Mouse (Mus musculus) bone marrow macrophage, adult 2 months (primary cell): ENCODE results near the gene Kif5c. TPM values are rescaled to one million over a fixed set of nuclear protein-coding genes. Genes with fewer than 3 reads are reported as not detected.

Experiments
- H3K27ac ChIP-seq: 2 replicates; pipeline ENCODE4 v1.5.1; 2012; ENCODE audit warnings: low read depth, low read length; ENCODE audit not compliant: insufficient read depth
- H3K4me1 ChIP-seq: 2 replicates; pipeline ENCODE4 v1.6.1; 2012; ENCODE audit warnings: low read length; ENCODE audit not compliant: control insufficient read depth, insufficient read depth
- H3K4me3 ChIP-seq: 2 replicates; pipeline ENCODE4 v1.5.1; 2012; ENCODE audit warnings: mild to moderate bottlenecking, low read length, moderate library complexity; ENCODE audit not compliant: insufficient read depth
- CTCF ChIP-seq: IDR thresholded peaks from 2 replicates; pipeline ENCODE4 v1.5.1; 2012; ENCODE audit warnings: low read depth, mild to moderate bottlenecking, low read length, moderate library complexity
- POLR2A ChIP-seq: IDR thresholded peaks from 2 replicates; pipeline ENCODE4 v1.6.1; 2012; ENCODE audit warnings: mild to moderate bottlenecking, low read depth, low read length, borderline replicate concordance
- polyA plus RNA-seq: library from polyadenylated mRNA; stranded (reverse); fragments of >200 nt; gene quantifications from 2 replicates; pipeline ENCODE4 v1.2.4, GENCODE M21; 2012; ENCODE audit not compliant: missing spikeins, insufficient read depth, insufficient read length

Gene Kif5c
- polyA plus RNA-seq, 1 experiment: 7.3 TPM

DNA sequence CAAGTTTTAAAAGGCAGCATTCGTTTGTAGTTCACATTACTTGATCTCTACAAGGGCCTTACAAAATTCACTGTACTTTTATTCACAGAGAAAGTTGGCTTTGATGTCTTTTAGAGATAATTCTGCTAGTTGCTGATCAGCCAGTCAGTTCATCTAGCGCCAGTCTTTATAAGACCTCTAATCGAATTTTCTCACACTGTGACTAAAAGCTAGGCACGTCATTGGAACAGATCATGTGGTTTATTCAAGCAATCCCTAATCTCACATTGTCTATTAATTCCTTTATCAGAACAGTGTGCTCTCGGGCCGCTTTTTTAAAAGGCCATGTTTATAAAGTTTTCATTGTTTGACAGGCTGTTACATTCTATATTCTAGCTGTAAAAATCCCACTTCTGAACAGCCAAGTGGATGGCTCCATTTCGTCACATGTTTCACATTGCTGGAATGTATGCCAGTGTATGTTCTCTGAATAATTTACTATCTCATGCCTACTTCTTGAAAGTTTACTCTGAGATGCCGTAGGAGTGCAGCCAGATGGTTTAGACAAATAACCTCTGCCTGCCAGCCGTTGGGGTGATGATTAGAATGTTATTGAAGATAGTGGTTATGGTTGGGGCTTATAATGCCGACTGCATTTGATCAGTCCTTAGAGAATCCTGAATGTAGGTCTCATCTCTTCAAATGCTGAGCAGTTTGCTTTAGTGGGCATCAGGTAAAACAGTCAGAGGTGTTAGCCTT, 154.3 kb downstream of the Kif5c start:
- no peak for TF ChIP-seq POLR2A
- no peak for TF ChIP-seq CTCF
- Histone ChIP-seq H3K4me3 (no peak overlapping the region), H3K4me1 (peaks cover 10% of the 10 kb centered on the region), H3K27ac (no peak overlapping the region)

DNA sequence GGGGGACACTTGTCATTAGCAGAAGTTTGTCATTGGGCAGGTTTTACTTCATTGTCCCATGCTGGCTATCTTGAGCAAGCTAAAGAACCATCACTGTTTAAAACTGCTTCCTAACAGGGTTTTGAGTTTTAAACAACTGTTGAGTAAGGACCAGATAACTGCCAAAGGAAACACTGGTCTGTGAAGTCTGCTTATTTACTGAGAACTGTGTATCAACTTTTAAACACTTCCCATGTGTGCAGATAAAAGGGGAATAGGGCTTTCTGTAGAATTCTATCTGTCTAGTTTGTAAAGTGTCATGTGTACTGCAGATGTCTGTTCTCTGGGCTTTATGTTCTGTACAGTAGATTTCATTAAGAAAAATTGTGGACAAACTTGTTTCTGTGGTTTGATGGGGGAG, 155.1 kb downstream of the Kif5c start:
- Histone ChIP-seq H3K4me1 (peaks cover 10% of the 10 kb centered on the region), H3K4me3 (no peak overlapping the region), H3K27ac (no peak overlapping the region)
- TF ChIP-seq POLR2A (no peak), CTCF (no peak)

DNA sequence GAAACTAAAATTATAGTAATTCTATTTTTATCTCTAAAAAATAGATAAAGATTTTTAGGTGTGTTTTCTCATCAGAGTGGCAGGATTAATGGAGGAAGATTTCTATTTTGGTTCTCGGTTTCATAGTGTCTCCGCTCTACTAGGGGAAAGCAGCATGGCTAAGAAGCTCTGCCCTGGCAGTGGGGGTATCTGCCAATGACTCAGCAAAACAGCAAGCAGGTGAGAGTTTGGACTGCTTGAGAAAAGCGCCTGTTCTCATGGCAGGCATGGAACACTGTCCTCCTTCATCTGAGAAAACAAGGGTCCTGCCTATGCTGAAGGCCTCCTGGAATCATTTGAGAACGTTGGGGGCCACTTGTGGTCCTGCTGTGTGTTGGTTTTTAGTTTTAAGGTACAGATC, 156.1 kb downstream of the Kif5c start:
- no peak for TF ChIP-seq CTCF
- no peak for TF ChIP-seq POLR2A
- Histone ChIP-seq H3K4me1 (peaks cover 6% of the 10 kb centered on the region), H3K27ac (no peak overlapping the region)

DNA sequence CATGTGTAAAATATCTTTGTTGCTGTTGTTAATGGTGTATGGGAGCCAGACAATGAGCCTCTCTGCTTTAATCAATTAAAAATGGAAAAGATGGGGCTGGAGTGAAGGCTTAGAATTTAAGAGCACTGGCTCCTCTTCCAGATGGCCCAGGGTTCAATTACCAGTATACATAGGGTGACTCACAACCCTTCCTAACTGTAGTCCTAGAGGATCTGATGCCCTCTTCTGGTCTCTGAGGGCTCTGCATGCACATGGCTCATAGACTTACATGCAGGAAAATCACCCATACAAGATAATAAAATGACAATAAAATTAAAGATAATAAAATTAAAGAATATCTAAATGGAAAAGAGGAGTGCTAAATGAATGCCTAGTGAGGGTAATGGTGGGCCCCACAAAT, 156.6 kb downstream of the Kif5c start:
- Histone ChIP-seq H3K4me1 (peaks cover 4% of the 10 kb centered on the region), H3K4me3 (no peak overlapping the region), H3K27ac (no peak overlapping the region)
- no peak for TF ChIP-seq POLR2A
- TF ChIP-seq CTCF: no peak

More for the DNA sequence above, 156.1 kb downstream of the Kif5c start:
- H3K4me3 ChIP-seq: no peak overlapping the region

DNA sequence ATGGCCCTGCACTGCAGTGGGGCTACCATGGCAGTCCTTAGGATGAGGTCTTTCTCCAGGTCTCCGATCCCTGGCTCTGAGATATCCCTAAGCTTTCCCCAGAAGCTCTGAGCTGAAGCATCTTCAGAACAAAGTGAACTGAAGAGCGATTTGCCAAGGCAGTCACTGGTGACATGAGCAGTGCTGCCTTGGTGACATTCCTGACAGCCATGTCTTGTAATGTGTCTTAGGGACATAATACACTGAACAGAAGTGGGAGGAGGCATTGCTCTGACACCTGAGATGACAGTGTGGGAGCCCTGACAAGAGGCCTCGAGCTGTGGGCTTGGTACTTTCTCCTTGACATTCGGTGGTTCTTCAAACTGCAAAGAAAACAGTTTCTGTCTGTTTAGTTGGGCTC, 157.3 kb downstream of the Kif5c start:
- Histone ChIP-seq H3K27ac (no peak overlapping the region), H3K4me3 (no peak overlapping the region), H3K4me1 (peaks cover 3% of the 10 kb centered on the region; the same call in 1 of the 2 replicates)
- TF ChIP-seq POLR2A: no peak
- no peak for TF ChIP-seq CTCF

DNA sequence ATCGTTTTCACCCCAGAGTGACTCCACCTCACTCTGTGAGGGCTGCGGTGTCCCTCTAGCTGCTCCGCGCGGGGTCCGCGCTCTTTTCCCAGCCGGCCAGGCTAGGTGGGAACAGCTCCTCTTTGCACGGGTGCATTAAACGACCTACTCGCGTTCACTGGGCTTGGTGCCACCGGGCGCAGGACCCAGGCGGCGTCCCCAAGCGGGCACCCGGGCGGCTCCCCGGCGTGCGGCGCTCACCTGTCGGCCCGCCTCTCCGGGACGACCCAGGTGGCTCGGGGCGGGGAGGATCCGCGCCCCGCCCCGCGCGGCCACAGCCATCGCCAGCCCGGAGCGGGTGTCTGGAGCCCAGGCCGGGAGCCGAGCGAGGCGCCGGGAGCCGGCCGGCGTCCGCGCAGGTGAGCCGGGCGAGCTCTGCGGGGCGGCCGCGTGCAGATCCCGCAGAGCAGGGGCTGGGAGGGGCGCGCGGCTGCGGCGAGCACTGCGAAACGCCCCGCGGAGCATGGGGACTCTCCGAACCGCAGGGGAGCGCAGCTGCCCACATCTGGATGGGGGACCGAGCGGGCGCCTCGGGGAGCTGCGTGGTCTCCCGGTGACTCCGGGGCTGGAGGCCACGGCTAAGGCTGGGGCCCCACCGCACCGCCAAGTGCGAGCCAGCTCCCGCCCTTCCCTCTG, 168.4 kb downstream of the Kif5c start, which contains the start of gene Lypd6b:
Lypd6b (plus strand) TSS at position 313 of the 675 bp plus-strand sequence.
- Histone ChIP-seq H3K4me3 (peak within 1 kb of the TSS; percentile 23), H3K27ac (no peak within 1 kb of the TSS), H3K4me1 (no peaks in the 10 kb centered on the region)
- TF ChIP-seq CTCF (no peak), POLR2A (no peak)

DNA sequence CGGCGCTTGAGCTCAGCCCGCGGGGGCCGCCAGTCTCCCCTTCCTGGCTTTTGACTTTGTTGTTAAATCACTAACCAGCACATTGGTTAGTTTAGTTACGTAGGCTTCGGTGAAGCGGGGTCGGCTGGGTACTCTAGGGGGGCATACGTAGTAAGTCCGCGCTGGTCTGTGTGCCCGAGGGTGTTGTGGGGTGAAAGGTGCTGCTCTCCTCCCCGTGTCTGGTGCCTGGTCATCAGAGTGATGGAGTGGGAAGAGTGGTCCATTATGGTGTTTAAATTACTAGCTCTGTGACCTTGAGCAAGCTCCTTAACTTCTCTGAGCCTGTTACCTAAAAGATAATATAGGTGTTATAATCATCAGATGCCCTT, 168.9 kb downstream of the Kif5c start:
- Histone ChIP-seq H3K27ac (no peak overlapping the region), H3K4me3 (peak overlapping the region; percentile 23; the same call in 1 of the 2 replicates), H3K4me1 (no peaks in the 10 kb centered on the region)
- TF ChIP-seq POLR2A (no peak), CTCF (no peak)

DNA sequence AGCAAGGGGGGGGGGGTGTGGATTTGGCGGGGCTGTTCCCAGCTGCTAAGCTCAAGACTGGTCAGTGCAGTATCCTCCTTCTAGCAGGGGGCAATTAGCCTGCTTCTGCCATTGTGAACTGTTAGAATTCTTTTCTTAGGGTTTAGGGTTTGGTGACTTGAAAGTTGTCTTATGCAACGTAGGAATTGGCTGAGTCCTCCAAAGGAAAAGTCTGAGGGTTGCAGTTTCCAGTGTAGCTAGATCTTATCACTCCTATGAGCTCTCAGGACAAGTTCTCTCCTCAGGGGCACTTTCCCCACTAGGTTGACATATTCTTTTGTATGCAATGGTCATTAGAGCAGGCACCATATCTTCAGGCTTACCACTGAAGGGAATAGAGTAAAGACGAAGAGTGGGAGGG, 169.5 kb downstream of the Kif5c start:
- H3K27ac ChIP-seq: no peak overlapping the region
- TF ChIP-seq CTCF (no peak), POLR2A (no peak)
- H3K4me3 ChIP-seq: no peak overlapping the region
- H3K4me1 ChIP-seq: no peaks in the 10 kb centered on the region

DNA sequence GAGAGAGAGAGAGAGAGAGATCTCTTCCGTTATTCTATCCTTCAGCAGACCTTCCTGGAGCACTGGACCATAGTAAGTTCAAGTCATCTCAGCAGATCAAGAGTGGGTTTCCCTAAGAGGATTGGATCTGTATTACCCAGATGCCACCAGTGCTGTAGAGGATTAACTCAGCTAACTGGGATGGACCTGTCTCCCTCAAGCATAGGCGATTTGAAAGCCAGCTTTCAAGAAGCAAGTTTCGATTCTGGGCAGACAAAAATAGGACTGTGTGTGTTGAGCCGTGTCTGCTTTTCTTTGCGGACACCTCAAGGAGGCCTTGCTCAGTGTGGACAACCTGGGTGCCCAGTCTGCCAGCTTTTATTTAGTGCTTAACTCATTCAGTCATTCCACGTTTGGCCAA, 170.0 kb downstream of the Kif5c start:
- H3K27ac ChIP-seq: no peak overlapping the region
- TF ChIP-seq POLR2A (no peak), CTCF (no peak)
- H3K4me3 ChIP-seq: no peak overlapping the region
- H3K4me1 ChIP-seq: no peaks in the 10 kb centered on the region

DNA sequence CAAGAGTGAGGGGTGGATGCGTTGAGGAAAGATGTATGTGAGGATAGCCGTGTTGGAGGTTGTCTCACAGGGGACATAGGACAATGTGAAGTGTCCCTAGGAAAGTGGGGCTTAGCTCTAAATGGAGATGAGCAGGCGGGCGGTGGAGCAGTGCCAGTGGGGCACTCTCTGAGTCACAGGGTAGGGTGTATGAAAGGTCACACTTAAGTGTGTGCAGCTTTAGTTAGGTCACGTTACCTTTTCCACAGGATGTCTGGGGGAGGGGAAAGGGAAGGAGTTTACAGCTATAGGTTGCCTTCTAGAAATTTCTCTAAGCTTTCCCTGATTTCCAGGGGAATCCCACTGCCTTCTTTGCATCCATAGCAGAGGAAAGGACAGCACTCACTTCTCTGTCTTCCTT, 170.4 kb downstream of the Kif5c start:
- Histone ChIP-seq H3K27ac (no peak overlapping the region), H3K4me3 (no peak overlapping the region), H3K4me1 (no peaks in the 10 kb centered on the region)
- TF ChIP-seq POLR2A (no peak), CTCF (no peak)
